Mouse (Mus musculus): ENCODE measurements around the gene Ptprg. TPM values are rescaled to one million over a fixed set of nuclear protein-coding genes. Genes with fewer than 3 reads are reported as not detected.
A peak's percentile ranks its signal among the peaks of the same experiment; 100 is the strongest.

The Ptprg gene
- polyA plus RNA-seq, 1 experiment from 2014 or later, result 16.4 TPM

- H3K4me2 ChIP-seq, result no peak overlapping the region
- no peak overlapping the region for H3K9ac ChIP-seq
- ATAC-seq (replicated peaks; ENCODE audit: insufficient number of reproducible peaks, insufficient read depth, low FRiP score, low read depth), result no peak
- H3K9me3 ChIP-seq (replicated peaks), result no peaks in the 10 kb centered on the region
- WGBS, result 74% methylated on average over 1 of the region's 1 CpGs
- no peak overlapping the region for H3K4me3 ChIP-seq
- H3K27me3 ChIP-seq, result no peaks in the 10 kb centered on the region
- peaks cover 26% of the 10 kb centered on the region for H3K4me1 ChIP-seq (replicated peaks)
- no peaks in the 10 kb centered on the region for H3K36me3 ChIP-seq
- H3K27ac ChIP-seq, result no peak overlapping the region
These were observed 206.0 kb downstream of the Ptprg start for GRCm38 (mm10) chr14:11759356-11759755.

GRCm38 (mm10) chr14:11762995-11763394 lies 209.7 kb downstream of the Ptprg start:
- no peak overlapping the region for H3K4me2 ChIP-seq
- H3K9ac ChIP-seq, result no peak overlapping the region
- H3K4me1 ChIP-seq (replicated peaks), result peaks cover 33% of the 10 kb centered on the region
- no peaks in the 10 kb centered on the region for H3K27me3 ChIP-seq
- WGBS, result 54% methylated on average over 7 of the region's 7 CpGs
- H3K9me3 ChIP-seq (replicated peaks), result no peaks in the 10 kb centered on the region
- 0 out of 2 replicates have a peak, but pooled peaks have one; percentile 39 for ATAC-seq (replicated peaks; ENCODE audit: insufficient number of reproducible peaks, insufficient read depth, low FRiP score, low read depth)
- no peak overlapping the region for H3K27ac ChIP-seq
- no peaks in the 10 kb centered on the region for H3K36me3 ChIP-seq
- no peak overlapping the region for H3K4me3 ChIP-seq

- Histone ChIP-seq H3K9me3 (replicated peaks) (no peaks in the 10 kb centered on the region), H3K4me2 (no peak overlapping the region), H3K9ac (no peak overlapping the region), H3K27ac (no peak overlapping the region), H3K4me3 (no peak overlapping the region), H3K36me3 (no peaks in the 10 kb centered on the region), H3K4me1 (replicated peaks) (peaks cover 35% of the 10 kb centered on the region), H3K27me3 (no peaks in the 10 kb centered on the region)
- WGBS, result 62% methylated on average over 5 of the region's 5 CpGs
- no peak for ATAC-seq (replicated peaks; ENCODE audit: insufficient number of reproducible peaks, insufficient read depth, low FRiP score, low read depth)
These were observed 219.4 kb downstream of the Ptprg start for GRCm38 (mm10) chr14:11772736-11773135.

GRCm38 (mm10) chr14:11774476-11775037 lies 221.2 kb downstream of the Ptprg start:
- Histone ChIP-seq H3K9ac (no peak overlapping the region), H3K4me1 (replicated peaks) (peaks cover 35% of the 10 kb centered on the region), H3K27me3 (no peaks in the 10 kb centered on the region), H3K4me2 (no peak overlapping the region), H3K4me3 (no peak overlapping the region), H3K27ac (peak overlapping the region; percentile 38), H3K9me3 (replicated peaks) (no peaks in the 10 kb centered on the region; the same call in 1 of the 2 replicates), H3K36me3 (no peaks in the 10 kb centered on the region)
- WGBS, result 25% methylated on average over 4 of the region's 4 CpGs
- ATAC-seq (replicated peaks; ENCODE audit: insufficient number of reproducible peaks, insufficient read depth, low FRiP score, low read depth), result no peak

- Histone ChIP-seq H3K4me1 (replicated peaks) (peaks cover 35% of the 10 kb centered on the region), H3K36me3 (no peaks in the 10 kb centered on the region), H3K4me2 (peak overlapping the region; percentile 23), H3K27ac (peak overlapping the region; percentile 38), H3K27me3 (no peaks in the 10 kb centered on the region), H3K9me3 (replicated peaks) (no peaks in the 10 kb centered on the region; the same call in 1 of the 2 replicates), H3K4me3 (no peak overlapping the region), H3K9ac (no peak overlapping the region)
- no peak for ATAC-seq (replicated peaks; ENCODE audit: insufficient number of reproducible peaks, insufficient read depth, low FRiP score, low read depth)
- 18% methylated on average over 11 of the region's 11 CpGs for WGBS
These were observed 221.9 kb downstream of the Ptprg start for GRCm38 (mm10) chr14:11775204-11775603.

GRCm38 (mm10) chr14:11775951-11776495 lies 222.7 kb downstream of the Ptprg start:
- 82% methylated on average over 6 of the region's 6 CpGs for WGBS
- Histone ChIP-seq H3K36me3 (no peaks in the 10 kb centered on the region), H3K9ac (no peak overlapping the region), H3K4me3 (no peak overlapping the region), H3K4me1 (replicated peaks) (peaks cover 32% of the 10 kb centered on the region), H3K27ac (no peak overlapping the region), H3K27me3 (no peaks in the 10 kb centered on the region), H3K9me3 (replicated peaks) (no peaks in the 10 kb centered on the region; the same call in 1 of the 2 replicates), H3K4me2 (no peak overlapping the region)
- no peak for ATAC-seq (replicated peaks; ENCODE audit: insufficient number of reproducible peaks, insufficient read depth, low FRiP score, low read depth)

- Histone ChIP-seq H3K4me2 (no peak overlapping the region), H3K27me3 (no peaks in the 10 kb centered on the region), H3K27ac (no peak overlapping the region), H3K4me3 (no peak overlapping the region), H3K9me3 (replicated peaks) (no peaks in the 10 kb centered on the region; the same call in 1 of the 2 replicates), H3K9ac (no peak overlapping the region), H3K36me3 (no peaks in the 10 kb centered on the region), H3K4me1 (replicated peaks) (peaks cover 31% of the 10 kb centered on the region)
- WGBS, result 94% methylated on average over 6 of the region's 6 CpGs
- ATAC-seq (replicated peaks; ENCODE audit: insufficient number of reproducible peaks, insufficient read depth, low FRiP score, low read depth), result no peak
These were observed 223.2 kb downstream of the Ptprg start for GRCm38 (mm10) chr14:11776566-11776965.

- H3K4me2 ChIP-seq, result no peak overlapping the region
- H3K4me3 ChIP-seq, result no peak overlapping the region
- no peaks in the 10 kb centered on the region for H3K9me3 ChIP-seq (replicated peaks)
- 74% methylated on average over 4 of the region's 4 CpGs for WGBS
- no peak overlapping the region for H3K9ac ChIP-seq
- H3K36me3 ChIP-seq, result no peaks in the 10 kb centered on the region
- H3K4me1 ChIP-seq (replicated peaks), result no peaks in the 10 kb centered on the region
- no peak overlapping the region for H3K27ac ChIP-seq
- no peak for ATAC-seq (replicated peaks; ENCODE audit: insufficient number of reproducible peaks, insufficient read depth, low FRiP score, low read depth)
- no peaks in the 10 kb centered on the region for H3K27me3 ChIP-seq
These were observed 237.9 kb downstream of the Ptprg start for GRCm38 (mm10) chr14:11791190-11791589.

- Histone ChIP-seq H3K4me1 (replicated peaks) (peaks cover 5% of the 10 kb centered on the region; the same call in 1 of the 2 replicates), H3K9me3 (replicated peaks) (no peaks in the 10 kb centered on the region), H3K4me3 (no peak overlapping the region), H3K27ac (no peak overlapping the region), H3K36me3 (no peaks in the 10 kb centered on the region), H3K4me2 (no peak overlapping the region), H3K27me3 (no peaks in the 10 kb centered on the region), H3K9ac (no peak overlapping the region)
- 79% methylated on average over 3 of the region's 3 CpGs for WGBS
- no peak for ATAC-seq (replicated peaks; ENCODE audit: insufficient number of reproducible peaks, insufficient read depth, low FRiP score, low read depth)
These were observed 240.5 kb downstream of the Ptprg start for GRCm38 (mm10) chr14:11793847-11794246.

- Histone ChIP-seq H3K27me3 (no peaks in the 10 kb centered on the region), H3K27ac (no peak overlapping the region), H3K4me3 (no peak overlapping the region), H3K9me3 (replicated peaks) (no peaks in the 10 kb centered on the region), H3K4me2 (no peak overlapping the region), H3K4me1 (replicated peaks) (peaks cover 6% of the 10 kb centered on the region; the same call in 1 of the 2 replicates), H3K9ac (no peak overlapping the region), H3K36me3 (no peaks in the 10 kb centered on the region)
- 75% methylated on average over 4 of the region's 4 CpGs for WGBS
- ATAC-seq (replicated peaks; ENCODE audit: insufficient number of reproducible peaks, insufficient read depth, low FRiP score, low read depth), result no peak
These were observed 249.2 kb downstream of the Ptprg start for GRCm38 (mm10) chr14:11802355-11803035.

GRCm38 (mm10) chr14:11806674-11807073 lies 253.3 kb downstream of the Ptprg start:
- H3K9me3 ChIP-seq (replicated peaks), result no peaks in the 10 kb centered on the region
- H3K36me3 ChIP-seq, result no peaks in the 10 kb centered on the region
- no peak overlapping the region for H3K4me3 ChIP-seq
- no peaks in the 10 kb centered on the region for H3K27me3 ChIP-seq
- no peak overlapping the region for H3K9ac ChIP-seq
- H3K4me2 ChIP-seq, result no peak overlapping the region
- no peak overlapping the region for H3K27ac ChIP-seq
- H3K4me1 ChIP-seq (replicated peaks), result peaks cover 5% of the 10 kb centered on the region; the same call in 1 of the 2 replicates
- ATAC-seq (replicated peaks; ENCODE audit: insufficient number of reproducible peaks, insufficient read depth, low FRiP score, low read depth), result no peak
- WGBS, result 56% methylated on average over 5 of the region's 5 CpGs

Data from heart, embryonic 15.5 days (tissue).